Mouse (Mus musculus) forelimb bud, embryonic 11.5 days (tissue): Measurements from ENCODE around the gene H2-Eb2.
"Not testable (repeated sequence)": the region's sequence is repeated elsewhere in the genome, so short reads cannot be mapped to it uniquely, and the experiment has no call there.

Source experiments
- DNase-seq: peaks from one replicate; pipeline ENCODE4 v3.0.0-alpha.2; 2012; ENCODE audit warnings: low read depth, low spot score

Gene H2-Eb2

DNA sequence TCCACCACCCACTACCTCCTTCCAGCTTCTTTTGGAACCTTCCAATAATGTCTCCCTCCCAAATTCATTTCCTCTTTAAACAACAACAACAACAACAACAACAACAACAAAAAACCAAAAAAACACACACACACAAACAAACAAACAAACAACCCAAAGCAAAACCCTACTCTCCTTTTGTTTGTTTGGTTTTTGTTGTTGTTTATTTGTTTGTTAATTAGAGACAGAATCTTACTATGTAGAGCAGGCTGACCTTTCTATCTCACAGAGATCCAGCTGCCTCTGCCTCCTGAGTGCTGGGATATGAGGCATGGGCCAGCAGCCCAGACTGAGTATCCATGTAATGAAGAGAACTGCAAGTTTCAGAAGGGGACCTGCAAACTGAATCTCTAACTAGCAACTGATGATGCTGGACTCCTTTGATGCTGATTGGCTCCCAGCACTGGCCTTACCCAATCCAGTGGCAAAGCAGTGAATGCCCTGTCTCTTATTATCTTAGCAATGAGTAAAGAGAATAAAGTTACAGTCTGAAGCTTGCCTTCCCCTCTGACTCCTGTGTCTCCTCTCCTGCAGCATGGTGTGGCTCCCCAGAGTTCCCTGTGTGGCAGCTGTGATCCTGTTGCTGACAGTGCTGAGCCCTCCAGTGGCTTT, 20.0 kb upstream of the H2-Eb2 start, which contains the start of gene H2-Eb1:
H2-Eb1 (plus strand) TSS at position 488 of the 651 bp plus-strand sequence.
- DNase-seq, result peak; percentile 84

DNA sequence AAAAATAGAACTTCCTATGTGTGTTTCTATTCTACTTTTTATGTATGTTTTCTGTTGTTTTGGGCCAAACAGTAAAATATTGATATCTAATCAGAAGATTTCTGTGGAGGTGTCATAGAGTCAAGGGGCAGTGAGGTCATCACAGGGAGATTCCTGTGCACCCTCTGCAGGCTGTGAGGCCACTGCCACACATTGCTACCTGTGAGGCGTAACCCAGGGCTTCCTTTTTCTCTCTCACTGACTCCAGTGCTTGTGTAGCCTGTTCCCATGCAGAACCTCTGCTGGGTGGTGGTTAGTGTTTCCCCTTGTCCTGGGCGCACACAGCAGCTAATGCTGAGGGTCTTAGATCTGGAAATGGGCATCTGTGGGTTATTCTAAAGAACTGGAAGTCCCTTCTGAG, 19.1 kb upstream of the H2-Eb2 start:
- no peak for DNase-seq

DNA sequence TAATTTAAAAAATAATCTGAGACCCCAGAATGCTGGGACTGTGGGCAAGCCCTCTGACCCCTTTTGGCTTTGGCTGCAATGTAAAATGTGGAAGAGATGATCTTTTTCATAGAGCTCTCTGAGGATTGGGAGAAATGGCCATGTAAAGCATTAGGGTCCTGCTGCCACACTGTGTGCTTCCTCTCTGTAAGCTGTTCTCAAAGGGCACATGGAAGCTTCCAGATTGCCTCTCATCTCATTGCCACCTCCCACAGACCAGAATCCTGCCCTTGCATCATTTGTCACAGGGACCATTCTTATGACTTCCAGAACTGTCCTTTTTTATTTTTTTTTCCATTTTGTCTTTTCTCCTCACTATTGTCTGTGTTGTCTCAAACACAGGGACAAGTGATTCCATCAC, 18.2 kb upstream of the H2-Eb2 start:
- no peak for DNase-seq

DNA sequence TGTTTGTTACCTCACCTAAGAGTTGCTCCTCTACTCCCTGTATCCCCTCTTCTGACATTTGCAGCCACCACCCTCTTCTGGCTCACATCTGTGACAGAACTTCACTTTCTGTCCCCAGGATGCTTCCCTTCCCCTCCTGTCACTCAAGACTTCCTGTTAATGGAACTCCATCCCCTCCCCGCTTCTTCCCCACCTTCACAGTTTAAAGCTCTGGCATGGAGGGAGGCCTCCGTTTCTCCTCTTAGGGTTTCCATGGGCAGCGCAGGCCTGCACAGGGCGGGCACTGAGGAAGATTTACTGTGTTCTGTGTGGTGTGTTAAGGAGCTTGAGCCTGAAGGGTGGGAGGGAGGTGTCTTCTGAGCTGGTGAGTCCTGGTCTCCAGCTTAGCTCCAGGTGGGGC, 17.3 kb upstream of the H2-Eb2 start:
- DNase-seq, result no peak

DNA sequence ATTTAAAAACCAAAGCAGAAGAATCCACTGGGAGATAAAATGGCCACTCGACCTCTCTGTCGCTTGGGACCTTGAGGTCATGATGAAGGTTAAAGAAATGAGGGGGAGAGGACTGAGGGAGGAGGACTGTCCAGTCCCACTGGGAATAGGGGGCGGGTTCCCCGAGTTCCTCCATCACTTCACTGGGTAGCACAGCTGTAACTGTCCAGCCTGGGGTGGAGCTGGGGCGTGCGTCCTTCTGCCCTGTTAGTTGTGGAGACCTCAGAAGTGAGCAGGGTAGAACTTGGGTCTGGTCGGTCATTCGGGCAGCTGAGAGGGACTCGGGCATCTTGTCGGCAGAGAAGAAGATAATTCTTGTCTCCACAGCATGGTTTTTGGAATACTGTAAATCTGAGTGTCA, 16.2 kb upstream of the H2-Eb2 start:
- no peak for DNase-seq

DNA sequence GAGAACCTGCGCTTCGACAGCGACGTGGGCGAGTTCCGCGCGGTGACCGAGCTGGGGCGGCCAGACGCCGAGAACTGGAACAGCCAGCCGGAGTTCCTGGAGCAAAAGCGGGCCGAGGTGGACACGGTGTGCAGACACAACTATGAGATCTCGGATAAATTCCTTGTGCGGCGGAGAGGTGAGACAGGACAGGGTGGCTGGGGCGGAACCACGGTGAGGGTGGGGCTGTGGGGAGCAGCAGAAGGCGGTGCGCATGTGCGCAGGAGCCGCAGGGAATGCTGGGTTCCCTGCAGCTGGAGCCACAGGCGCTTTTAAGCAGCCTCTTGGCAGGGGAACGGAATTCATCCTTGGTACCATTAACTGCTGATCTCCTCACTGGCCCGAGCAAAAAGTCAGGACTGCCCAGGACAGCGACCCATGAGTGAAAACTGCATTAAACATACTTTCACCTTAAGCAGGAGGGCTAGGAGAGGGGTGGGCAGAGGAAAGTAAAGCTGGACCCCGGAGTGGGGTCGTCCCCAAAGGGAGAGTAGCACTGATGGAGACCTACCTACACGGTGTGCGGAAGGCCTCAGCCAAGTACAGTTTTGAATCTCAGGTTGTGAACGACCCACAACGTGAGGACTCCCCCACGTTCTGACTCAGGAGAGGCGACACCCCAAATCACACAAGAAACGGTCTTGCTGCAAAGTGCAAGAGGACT, 15.6 kb upstream of the H2-Eb2 start:
- peak; percentile 66 for DNase-seq

DNA sequence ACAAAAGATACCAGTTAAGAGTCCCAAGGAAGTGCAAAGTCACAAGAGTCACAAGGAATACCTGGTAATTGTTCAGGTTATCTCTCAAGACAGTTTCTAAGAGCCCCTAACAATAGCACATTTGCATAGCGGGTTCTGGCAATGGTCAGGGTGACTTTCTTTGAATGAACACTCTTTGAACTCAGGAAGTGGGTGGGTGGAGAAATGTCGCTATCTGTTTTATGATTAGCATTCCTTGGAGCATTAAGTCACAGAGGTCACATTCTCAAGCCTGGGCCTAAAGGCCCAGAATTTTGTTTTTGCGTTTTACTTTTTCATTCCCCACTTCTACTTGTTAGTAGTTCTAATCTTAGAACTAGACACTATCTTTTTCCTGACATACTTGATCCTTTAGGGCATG, 14.9 kb upstream of the H2-Eb2 start:
- DNase-seq, result not testable (repeated sequence)

DNA sequence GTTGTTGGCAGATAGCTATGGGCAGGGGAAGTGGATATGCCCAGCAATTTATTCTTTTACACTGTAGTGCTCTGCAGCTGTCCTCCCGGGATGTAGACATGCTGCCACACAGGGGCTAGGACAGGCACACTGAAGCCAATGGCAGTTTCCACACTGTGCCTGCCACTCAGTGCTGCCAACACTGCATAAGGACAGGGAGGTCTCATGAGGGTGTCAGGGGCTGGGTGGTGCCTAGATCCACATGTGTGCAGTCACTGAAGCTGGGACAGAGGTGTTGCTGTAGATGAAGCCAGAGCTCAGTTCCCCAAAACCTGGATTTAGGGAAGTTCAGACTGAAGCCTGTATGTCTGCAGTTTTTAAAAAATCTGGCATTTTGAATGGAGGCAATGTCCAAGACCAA, 13.3 kb upstream of the H2-Eb2 start:
- DNase-seq, result no peak

DNA sequence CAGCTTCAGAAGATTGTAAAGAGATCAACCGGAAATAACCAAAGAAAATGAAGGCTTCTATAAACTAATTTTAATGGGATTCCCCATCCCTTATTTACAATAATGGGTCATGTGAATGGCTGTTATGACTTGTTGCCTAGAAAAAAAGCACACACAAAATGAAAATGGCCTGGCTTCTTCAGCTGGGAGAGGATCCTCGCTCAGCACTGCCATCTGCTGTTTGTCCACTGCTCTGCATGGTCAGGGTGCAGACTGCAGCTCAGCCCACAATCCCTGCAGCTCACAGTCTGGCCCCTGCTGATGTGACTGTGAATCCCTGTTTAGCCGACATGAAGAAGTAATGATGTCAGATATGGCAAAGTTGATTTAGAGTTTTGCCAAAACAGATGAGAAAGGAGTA, 12.1 kb upstream of the H2-Eb2 start:
- DNase-seq, result peak; percentile 74

DNA sequence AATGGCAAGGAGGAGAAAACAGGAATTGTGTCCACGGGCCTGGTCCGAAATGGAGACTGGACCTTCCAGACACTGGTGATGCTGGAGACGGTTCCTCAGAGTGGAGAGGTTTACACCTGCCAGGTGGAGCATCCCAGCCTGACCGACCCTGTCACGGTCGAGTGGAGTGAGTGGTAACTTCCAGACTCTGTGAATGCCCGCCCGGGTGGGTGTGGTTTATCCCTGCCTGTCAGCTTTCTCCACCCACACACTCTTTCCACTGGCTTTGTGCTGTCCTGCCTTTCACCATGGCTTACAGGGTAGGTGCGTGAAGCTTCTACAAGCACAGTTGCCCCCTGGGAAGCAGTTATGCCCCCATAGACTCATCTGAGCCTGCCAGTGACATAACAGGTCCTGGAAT, 11.2 kb upstream of the H2-Eb2 start:
- DNase-seq, result no peak

DNA sequence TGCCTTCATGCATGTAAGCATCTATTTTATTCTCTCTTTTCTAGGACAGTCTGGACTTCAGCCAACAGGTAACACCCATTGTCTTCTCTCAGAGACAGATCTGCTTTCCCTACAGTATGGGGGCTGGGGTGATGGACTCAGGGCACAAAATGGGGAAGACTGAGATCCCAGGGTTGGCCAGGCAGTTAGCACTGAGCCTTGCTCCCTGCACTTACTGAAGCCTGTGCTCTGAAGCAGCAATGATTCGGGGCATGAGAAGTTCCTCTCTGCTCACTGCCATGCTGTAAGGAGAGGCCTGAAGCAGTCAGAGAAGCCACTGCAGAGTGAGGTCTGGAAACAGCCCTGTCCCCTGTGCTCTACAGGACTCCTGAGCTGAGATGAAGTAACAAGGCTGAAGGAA, 10.0 kb upstream of the H2-Eb2 start:
- no peak for DNase-seq

DNA sequence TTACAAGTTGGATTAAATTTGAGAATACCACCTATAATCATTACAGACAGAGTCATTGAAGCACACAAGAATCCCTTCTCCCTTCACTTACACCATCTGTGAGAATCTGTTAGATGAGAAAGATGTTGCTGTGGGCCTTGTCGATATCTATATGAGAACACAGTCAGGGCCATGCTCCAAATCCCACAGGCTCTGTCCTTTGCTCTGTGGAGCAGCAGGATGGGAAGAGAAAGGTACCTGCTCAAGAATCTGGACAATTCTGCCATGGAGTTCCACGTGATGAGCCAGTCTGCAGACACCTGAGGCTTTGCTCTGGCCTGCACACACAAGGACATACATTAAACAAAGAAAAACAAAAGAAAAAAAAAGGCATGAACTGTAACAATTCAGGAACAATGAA, 8.8 kb upstream of the H2-Eb2 start:
- DNase-seq, result no peak

DNA sequence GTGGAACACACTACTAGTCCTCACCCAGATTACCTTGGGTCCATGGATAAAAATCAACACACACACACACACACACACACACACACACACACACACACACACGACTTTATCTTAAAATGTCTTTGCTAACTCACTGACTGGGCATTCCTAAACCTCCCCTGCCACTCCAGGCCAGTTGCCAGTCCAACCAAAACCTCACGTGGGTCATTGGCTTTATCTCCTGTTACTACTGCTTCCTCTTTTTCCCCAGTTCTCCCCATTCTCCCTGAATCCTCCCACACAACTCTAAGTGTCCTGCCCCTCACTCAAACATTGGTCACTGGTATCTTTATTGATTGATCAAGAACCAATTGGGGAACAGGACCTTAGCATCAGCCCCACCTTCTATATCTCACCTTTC, 8.2 kb upstream of the H2-Eb2 start:
- no peak for DNase-seq

DNA sequence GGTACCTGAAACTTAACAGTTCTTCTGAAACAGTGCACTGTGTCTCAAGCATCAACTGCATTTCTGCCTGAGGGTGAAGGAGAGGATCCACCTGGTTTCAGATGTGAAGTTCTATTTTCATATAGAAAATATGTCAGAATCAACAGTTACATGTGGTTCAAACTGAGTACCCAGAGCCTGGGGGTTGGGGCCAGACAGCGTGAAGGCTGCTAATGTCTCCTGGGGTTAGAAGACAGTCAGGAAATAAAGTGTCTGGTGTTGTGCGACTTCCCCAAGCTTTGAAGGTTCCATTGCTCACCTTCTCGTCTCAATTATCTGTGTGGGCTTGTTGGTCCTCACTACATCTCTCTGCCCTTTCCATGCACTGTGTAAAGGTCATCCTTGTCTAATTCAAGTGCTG, 908 bp downstream of the H2-Eb2 start:
- DNase-seq, result no peak

DNA sequence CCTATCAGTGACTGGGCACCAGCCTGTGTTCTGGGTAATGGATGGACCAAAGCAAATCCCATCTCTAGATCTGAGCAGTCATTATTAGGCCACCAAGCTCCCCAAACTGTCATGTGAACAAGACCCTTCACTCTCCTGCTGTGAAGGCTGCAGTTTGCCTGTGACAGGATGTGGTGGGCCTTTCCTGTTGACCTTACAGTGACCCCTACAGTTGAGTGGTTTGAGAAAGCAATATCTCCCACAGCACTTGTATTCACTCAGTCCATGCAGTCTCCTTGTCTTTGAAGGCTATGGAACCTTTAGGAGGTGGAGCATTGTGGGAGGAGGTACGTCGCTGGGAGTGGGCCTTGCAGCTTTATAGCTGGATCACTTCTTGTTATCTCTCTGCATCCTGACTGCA, 4.3 kb downstream of the H2-Eb2 start:
- DNase-seq, result no peak

DNA sequence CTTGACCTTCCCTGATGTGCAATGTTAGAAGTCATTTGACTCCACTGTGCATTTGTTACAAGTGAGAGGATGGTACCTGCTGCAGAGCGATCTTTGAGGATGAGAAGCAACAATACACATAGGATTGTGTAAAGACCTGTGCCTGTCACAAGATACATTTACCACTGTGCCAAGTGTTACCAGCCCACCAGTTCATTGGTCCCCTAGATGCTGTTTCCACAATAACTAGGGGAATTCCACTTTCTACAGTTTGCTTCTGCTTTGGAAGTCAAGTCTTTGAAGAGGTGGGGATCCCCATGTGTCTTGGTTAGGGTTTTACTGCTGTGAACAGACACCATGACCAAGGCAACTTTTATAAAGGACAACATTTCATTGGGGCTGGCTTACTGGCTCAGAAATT, 5.7 kb downstream of the H2-Eb2 start:
- no peak for DNase-seq

DNA sequence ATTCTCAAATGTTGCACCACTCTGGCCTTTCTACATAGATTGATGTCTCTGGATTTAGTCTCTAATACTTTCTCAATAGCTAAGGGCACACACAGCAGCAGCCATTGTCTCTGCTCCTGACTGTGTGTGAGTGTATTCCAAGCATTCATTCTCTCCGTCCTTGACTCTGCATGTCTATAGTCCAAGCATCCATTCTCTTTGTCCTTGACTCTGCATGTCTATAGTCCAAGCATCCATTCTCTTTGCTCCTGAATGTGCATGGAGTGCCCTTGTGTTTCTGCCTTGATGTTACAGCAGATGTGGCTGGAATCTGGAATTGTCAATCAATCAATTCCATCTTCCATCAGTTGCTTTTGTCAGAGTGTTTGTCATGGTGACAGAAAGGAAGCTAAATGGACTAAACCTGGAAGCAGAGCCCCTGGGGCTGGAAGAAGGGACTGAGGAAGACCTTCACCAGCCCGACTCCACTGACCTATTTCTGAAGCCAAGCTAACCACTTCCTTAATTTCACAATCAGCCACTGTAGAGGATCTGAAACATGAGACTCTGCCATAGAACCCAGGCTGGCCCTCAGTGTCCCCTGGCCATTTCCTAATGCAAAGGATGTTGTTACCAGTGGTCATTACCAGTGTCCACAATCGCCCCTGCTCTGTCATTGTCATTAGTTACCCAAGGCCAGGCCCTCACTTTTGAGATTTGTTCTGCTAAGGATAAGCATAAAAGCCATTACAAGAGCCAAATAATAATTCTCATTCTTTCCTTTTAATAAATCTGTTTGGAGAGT, 15.3 kb downstream of the H2-Eb2 start:
- no peak for DNase-seq

DNA sequence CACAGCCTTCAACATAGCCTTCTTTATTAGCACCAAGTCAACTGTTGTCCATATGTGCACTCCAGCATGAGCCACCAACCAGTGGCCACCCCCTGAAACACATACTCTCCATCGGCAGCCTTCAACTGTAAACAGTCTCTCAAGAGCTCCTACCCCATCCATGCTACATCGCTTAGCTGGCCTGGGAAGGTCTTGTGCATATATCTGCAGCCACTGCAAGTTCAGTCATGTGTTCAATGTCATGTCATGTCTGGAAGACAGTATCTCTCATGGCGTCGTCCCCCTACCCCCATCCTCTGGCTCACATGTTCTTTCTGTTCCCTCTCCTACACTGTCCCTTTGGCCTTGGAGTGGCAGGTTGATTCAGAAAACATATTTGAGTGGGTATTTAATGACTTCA, 19.4 kb downstream of the H2-Eb2 start:
- DNase-seq, result no peak

DNA sequence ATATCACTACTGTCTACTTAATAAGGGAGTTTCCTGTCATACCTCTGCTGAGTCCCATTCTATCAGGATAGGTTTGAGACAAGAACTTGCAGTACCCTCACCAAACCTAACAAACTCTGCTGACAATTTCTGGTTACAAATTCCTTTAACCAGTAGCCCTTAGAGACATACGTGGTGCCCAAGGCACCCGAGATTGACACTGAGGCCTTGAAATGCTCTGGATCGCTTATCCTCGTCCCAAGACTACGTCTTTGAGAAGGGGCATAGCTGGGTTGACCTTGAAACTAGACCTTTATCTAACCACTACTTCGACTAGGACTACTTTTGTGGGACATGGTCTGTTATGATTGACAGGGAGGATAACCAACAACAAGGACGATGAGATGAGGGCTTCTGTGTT, 20.0 kb downstream of the H2-Eb2 start:
- no peak for DNase-seq

DNA sequence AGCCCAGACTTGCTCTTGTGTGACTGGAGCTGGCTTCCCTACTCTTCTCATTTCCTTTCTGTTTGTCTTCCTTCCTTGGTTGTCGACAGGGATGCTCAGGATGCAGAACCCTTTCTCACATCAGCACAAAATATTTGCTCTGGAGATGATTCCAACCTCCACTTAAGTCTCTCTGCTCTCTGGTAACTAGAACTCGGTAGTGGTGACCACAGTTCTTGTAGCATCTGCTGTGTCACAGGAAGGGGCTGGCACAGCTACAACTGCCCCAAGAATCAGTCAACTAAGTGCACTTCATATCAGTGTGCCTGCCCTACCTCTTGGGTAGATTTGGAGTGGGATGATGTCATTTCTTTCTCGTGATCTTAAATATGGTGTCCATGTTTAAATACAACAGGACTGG, 20.6 kb downstream of the H2-Eb2 start:
- DNase-seq, result no peak

DNA sequence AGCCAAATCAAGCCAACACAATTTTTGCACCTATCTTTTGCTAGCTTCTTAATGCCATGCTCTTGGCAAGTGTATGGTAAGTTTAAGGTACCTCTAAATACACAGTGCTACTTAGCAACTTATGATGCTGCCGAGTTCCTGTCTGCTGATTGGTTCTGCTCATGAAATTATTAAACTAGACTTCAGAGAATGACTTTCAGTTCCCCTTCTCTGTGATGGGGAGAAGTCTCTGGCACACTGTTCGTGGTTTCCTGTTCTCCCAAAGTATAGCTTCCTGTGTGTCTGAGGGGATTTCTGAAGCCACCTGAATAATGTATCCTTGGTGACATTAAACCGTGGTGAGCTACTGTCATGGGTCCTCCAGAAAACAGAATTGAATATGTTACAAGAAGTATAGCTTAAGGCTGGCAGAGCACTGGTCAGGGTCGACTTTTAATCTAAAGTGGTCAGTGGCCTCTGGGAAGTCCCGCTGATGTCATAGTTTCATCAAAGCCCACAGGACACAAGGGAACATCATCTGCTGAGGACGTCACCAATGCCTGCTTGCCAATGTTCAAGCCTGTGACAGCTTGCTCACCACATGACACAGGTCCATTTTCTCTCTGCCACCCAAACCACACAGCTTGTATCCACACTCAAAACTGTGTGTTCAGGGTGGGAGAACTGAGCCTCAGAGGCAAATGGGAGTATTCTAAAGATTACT, 22.3 kb downstream of the H2-Eb2 start:
- no peak for DNase-seq

DNA sequence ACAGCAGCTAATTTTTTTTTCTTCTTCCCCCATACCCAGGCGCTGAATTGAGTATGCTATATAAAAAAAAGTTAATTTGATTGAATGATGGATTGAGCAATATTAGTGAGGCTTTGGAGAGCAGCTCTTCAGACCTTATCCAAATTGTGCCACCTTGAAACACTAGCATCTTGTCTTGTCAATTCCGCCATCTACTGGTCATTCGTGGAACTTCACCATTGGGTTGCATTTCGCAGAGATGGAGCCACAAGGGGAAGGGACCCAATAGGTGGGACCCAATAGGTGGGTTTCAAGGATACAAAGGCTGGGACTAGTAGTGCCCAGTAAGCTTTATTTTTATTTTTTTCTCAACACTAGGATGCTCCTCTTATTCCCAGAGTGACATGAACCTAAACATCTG, 24.0 kb downstream of the H2-Eb2 start:
- DNase-seq, result peak; percentile 80
